Mouse (Mus musculus): ENCODE data around the gene Edem3. TPM values are rescaled to one million over a fixed set of nuclear protein-coding genes. Genes with fewer than 3 reads are reported as not detected.
"Not testable (repeated sequence)": the region's sequence is repeated elsewhere in the genome, so short reads cannot be mapped to it uniquely, and the experiment has no call there.

Gene Edem3
- polyA plus RNA-seq, 1 experiment from 2014 or later: 28.5 TPM

DNA sequence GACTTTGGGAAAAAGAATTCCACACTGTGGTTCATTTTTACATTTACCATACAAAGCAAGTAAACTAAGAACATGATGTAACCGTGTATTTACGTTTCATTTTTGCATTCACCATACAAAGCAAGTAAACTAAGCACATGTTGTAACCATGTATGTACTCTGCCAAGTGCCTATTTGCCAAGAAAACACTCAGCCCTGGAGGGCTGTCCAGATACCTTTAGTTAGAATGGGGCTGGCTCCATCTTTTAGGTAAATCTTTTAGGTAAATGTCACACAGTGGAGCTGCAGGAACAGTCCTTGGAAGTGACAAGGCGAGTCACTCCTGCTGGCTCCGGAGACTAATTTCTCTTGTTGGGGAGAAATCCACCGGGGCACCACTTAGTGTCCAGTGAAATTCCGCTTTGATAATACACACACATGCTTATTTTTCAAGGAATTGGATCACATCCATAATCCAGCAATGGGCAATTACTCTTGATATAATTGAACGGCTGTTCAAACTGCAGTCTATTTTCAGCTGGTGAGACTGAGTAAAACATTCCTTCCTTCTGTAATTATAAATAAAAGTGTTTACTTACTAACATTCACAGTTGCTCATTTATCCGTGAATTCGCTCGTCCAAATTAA lies 33.7 kb upstream of the Edem3 start:
- no peaks in the 10 kb centered on the region for H3K79me2 ChIP-seq (ENCODE audit: inconsistent target)
- H3K27ac ChIP-seq: no peak overlapping the region
- no peak overlapping the region for H3K4me3 ChIP-seq (ENCODE audit: inconsistent target)
- 91% methylated on average over 10 of the region's 10 CpGs for WGBS (ENCODE audit: missing documents)
- H3K36me3 ChIP-seq (ENCODE audit: inconsistent target): peaks cover 5% of the 10 kb centered on the region; the same call in 1 of the 2 replicates

- H3K4me3 ChIP-seq (ENCODE audit: inconsistent target): no peak overlapping the region
- no peaks in the 10 kb centered on the region for H3K79me2 ChIP-seq (ENCODE audit: inconsistent target)
- no peaks in the 10 kb centered on the region for H3K36me3 ChIP-seq (ENCODE audit: inconsistent target)
- H3K27ac ChIP-seq: no peak overlapping the region
- 96% methylated on average over 4 of the region's 4 CpGs for WGBS (ENCODE audit: missing documents)
Measured at GRCm38 (mm10) chr1:151723771-151724170, 31.4 kb upstream of the Edem3 start.

DNA sequence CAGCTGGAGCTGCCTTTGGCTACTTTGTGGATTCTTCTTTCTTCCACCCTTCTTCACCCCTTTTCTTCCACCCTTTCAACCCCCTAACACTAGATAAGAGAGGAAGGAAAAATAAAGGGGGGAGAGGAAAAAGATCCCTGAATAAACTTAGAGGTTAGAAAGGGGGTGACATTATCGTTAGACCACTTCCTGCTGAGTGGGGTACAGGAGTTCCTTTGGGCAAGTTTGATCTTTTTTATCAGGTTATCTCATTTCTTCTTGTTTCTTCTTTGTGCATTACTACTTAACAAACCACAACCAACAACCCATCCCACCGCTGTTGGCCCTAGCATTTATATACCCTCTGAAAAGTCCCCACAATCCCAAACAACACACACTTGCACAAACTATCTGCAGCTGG lies 29.6 kb upstream of the Edem3 start:
- 15% methylated on average over 2 of the region's 2 CpGs for WGBS (ENCODE audit: missing documents)
- H3K36me3 ChIP-seq (ENCODE audit: inconsistent target): no peaks in the 10 kb centered on the region
- no peak overlapping the region for H3K27ac ChIP-seq
- H3K79me2 ChIP-seq (ENCODE audit: inconsistent target): no peaks in the 10 kb centered on the region
- H3K4me3 ChIP-seq (ENCODE audit: inconsistent target): no peak overlapping the region

- Histone ChIP-seq H3K36me3 (ENCODE audit: inconsistent target) (no peaks in the 10 kb centered on the region), H3K4me3 (ENCODE audit: inconsistent target) (no peak overlapping the region), H3K27ac (no peak overlapping the region), H3K79me2 (ENCODE audit: inconsistent target) (no peaks in the 10 kb centered on the region)
- WGBS (ENCODE audit: missing documents): 93% methylated on average over 6 of the region's 6 CpGs
Measured at GRCm38 (mm10) chr1:151726358-151726757, 28.8 kb upstream of the Edem3 start.

DNA sequence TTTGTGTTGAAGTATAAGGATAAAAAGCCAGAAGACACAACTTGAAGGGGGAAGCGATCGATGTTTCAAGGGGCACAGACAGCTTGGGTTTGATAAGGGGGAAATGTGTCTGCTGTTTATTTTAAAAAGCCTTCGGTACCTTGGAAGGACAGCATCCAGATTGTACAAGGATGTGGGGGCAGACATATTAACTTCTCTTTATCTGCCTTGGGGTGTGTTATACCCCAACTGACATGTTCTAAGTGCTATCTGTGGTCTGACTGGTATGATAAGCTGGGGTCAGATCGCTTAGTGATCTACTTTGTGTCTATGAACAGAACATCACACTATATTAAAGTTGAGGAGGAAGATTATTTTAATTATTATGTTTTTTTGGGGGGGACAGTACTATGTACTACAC lies 27.0 kb upstream of the Edem3 start:
- Histone ChIP-seq H3K4me3 (ENCODE audit: inconsistent target) (no peak overlapping the region), H3K36me3 (ENCODE audit: inconsistent target) (no peaks in the 10 kb centered on the region), H3K79me2 (ENCODE audit: inconsistent target) (no peaks in the 10 kb centered on the region), H3K27ac (no peak overlapping the region)
- 92% methylated on average over 4 of the region's 4 CpGs for WGBS (ENCODE audit: missing documents)

- no peak overlapping the region for H3K27ac ChIP-seq
- WGBS (ENCODE audit: missing documents): 88% methylated on average over 2 of the region's 2 CpGs
- H3K36me3 ChIP-seq (ENCODE audit: inconsistent target): no peaks in the 10 kb centered on the region
- H3K4me3 ChIP-seq (ENCODE audit: inconsistent target): no peak overlapping the region
- H3K79me2 ChIP-seq (ENCODE audit: inconsistent target): no peaks in the 10 kb centered on the region
Measured at GRCm38 (mm10) chr1:151737146-151737545, 18.0 kb upstream of the Edem3 start.

GRCm38 (mm10) chr1:151741199-151741621 lies 14.0 kb upstream of the Edem3 start:
- no peaks in the 10 kb centered on the region for H3K36me3 ChIP-seq (ENCODE audit: inconsistent target)
- no peak overlapping the region for H3K27ac ChIP-seq
- no peaks in the 10 kb centered on the region for H3K79me2 ChIP-seq (ENCODE audit: inconsistent target)
- 84% methylated on average over 7 of the region's 7 CpGs for WGBS (ENCODE audit: missing documents)
- H3K4me3 ChIP-seq (ENCODE audit: inconsistent target): no peak overlapping the region

DNA sequence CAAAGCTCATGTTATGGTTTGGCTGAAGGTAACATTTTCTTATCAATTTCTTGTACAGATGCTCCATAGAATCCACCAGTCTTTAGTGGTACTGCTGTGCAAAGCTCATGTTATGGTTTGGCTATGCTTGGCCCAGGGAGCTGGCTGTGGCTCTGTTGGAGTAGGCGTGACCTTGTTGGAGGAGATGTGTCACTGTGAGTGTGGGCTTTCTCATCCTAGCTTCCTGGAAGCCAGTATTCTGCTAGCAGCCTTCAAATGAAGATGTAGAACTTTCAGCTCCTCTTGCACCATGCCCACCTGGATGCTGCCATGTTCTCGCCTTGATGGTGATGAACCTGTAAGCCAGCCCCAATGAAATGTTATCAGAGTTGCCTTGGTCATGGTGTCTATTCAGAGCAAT lies 5.3 kb upstream of the Edem3 start:
- H3K79me2 ChIP-seq (ENCODE audit: inconsistent target); H3K4me3 ChIP-seq (ENCODE audit: inconsistent target); H3K36me3 ChIP-seq (ENCODE audit: inconsistent target); H3K27ac ChIP-seq: not testable (repeated sequence)
- 100% methylated on average over 2 of the region's 2 CpGs for WGBS (ENCODE audit: missing documents)

DNA sequence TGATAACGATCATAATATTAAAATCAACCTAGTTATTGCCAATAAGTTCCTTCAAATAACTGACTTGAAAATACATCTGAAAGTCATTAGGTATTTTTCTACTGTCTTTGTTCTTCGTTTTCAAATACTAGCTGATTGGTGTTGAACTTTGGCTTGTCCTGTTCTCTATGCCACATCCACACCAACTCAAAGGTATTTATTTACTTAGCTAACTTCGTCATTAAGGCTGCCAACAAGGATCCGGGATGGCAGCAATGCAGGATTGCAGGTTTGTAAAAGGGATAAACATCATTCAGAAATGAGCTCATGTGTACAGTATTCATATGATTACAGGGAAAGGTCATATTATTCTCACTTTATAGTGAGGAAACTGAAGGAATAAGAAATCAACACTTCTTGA lies 2.2 kb upstream of the Edem3 start:
- WGBS (ENCODE audit: missing documents): 71% methylated on average over 4 of the region's 4 CpGs
- Histone ChIP-seq H3K4me3 (ENCODE audit: inconsistent target) (no peak overlapping the region), H3K36me3 (ENCODE audit: inconsistent target) (no peaks in the 10 kb centered on the region), H3K79me2 (ENCODE audit: inconsistent target) (peaks cover 25% of the 10 kb centered on the region), H3K27ac (no peak overlapping the region)

GRCm38 (mm10) chr1:151753374-151753929 lies 1.7 kb upstream of the Edem3 start:
- 19% methylated on average over 8 of the region's 8 CpGs for WGBS (ENCODE audit: missing documents)
- no peak overlapping the region for H3K27ac ChIP-seq
- peaks cover 30% of the 10 kb centered on the region for H3K79me2 ChIP-seq (ENCODE audit: inconsistent target)
- H3K4me3 ChIP-seq (ENCODE audit: inconsistent target): no peak overlapping the region; the same call in 1 of the 2 replicates
- no peaks in the 10 kb centered on the region for H3K36me3 ChIP-seq (ENCODE audit: inconsistent target)

GRCm38 (mm10) chr1:151754028-151754489 lies 1.1 kb upstream of the Edem3 start:
- 7% methylated on average over 10 of the region's 10 CpGs for WGBS (ENCODE audit: missing documents)

GRCm38 (mm10) chr1:151755660-151756424 lies 671 bp downstream of the Edem3 start:
- Histone ChIP-seq H3K4me3 (ENCODE audit: inconsistent target) (peak overlapping the region; percentile 91), H3K79me2 (ENCODE audit: inconsistent target) (peaks cover 47% of the 10 kb centered on the region), H3K27ac (peak overlapping the region; percentile 19; the same call in 1 of the 2 replicates), H3K36me3 (ENCODE audit: inconsistent target) (0 out of 2 replicates have a peak, but pooled peaks cover 4% of the 10 kb centered on the region)
- WGBS (ENCODE audit: missing documents): 2% methylated on average over 36 of the region's 36 CpGs

More at GRCm38 (mm10) chr1:151754028-151754489, 1.1 kb upstream of the Edem3 start:
- Histone ChIP-seq H3K27ac (peak overlapping the region; percentile 57; the same call in 1 of the 2 replicates), H3K4me3 (ENCODE audit: inconsistent target) (peak overlapping the region; percentile 54), H3K79me2 (ENCODE audit: inconsistent target) (peaks cover 36% of the 10 kb centered on the region), H3K36me3 (ENCODE audit: inconsistent target) (no peaks in the 10 kb centered on the region)

- Histone ChIP-seq H3K4me3 (ENCODE audit: inconsistent target) (peak overlapping the region; percentile 91), H3K79me2 (ENCODE audit: inconsistent target) (peaks cover 47% of the 10 kb centered on the region), H3K36me3 (ENCODE audit: inconsistent target) (peaks cover 10% of the 10 kb centered on the region; the same call in 1 of the 2 replicates), H3K27ac (peak overlapping the region; percentile 19; the same call in 1 of the 2 replicates)
- 11% methylated on average over 1 of the region's 1 CpGs for WGBS (ENCODE audit: missing documents)
Measured at GRCm38 (mm10) chr1:151756425-151756728, 1.2 kb downstream of the Edem3 start.

- WGBS (ENCODE audit: missing documents): 93% methylated on average over 6 of the region's 6 CpGs
- Histone ChIP-seq H3K36me3 (ENCODE audit: inconsistent target) (peaks cover 13% of the 10 kb centered on the region; the same call in 1 of the 2 replicates), H3K79me2 (ENCODE audit: inconsistent target) (peaks cover 47% of the 10 kb centered on the region)
Measured at GRCm38 (mm10) chr1:151758301-151758700, 3.1 kb downstream of the Edem3 start.

DNA sequence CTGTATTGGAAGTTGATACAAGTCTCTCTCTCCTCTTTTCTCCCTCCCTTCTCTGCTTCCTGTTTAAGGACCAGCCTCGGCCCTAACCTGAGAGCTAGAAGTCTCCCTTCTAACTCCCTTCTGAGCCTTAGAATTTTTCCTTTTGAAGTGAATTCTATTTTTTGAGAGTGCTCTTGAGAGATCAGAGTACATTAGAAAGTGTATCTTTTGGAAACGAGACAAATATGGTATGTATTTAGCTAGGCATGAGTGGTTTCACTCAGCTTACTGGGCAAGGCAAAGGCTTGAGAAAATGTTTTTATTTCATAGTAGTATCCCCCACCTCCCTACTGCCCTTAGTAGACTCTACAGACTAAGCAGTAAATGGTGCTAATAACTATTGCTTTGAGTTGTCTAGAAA lies 3.8 kb downstream of the Edem3 start:
- peaks cover 13% of the 10 kb centered on the region; the same call in 1 of the 2 replicates for H3K36me3 ChIP-seq (ENCODE audit: inconsistent target)
- no peak overlapping the region for H3K27ac ChIP-seq
- H3K79me2 ChIP-seq (ENCODE audit: inconsistent target): peaks cover 47% of the 10 kb centered on the region
- H3K4me3 ChIP-seq (ENCODE audit: inconsistent target): no peak overlapping the region
- 72% methylated on average over 2 of the region's 2 CpGs for WGBS (ENCODE audit: missing documents)

More at GRCm38 (mm10) chr1:151758301-151758700, 3.1 kb downstream of the Edem3 start:
- no peak overlapping the region for H3K4me3 ChIP-seq (ENCODE audit: inconsistent target)
- no peak overlapping the region for H3K27ac ChIP-seq

Data from macrophage (primary cell).